Mouse (Mus musculus): ENCODE measurements around the gene Slc27a4. TPM values are rescaled to one million over a fixed set of nuclear protein-coding genes. Genes with fewer than 3 reads are reported as not detected.

Gene Slc27a4
- total RNA-seq (2012; rRNA removed) (7.9 and 10.9 TPM in 2 replicates), polyA plus RNA-seq (2012; ENCODE audit: insufficient read depth in 1 of 2, insufficient read length in 2 of 2, low read depth in 1 of 2, low replicate concordance in 2 of 2, missing spikeins in 1 of 2) (10 to 100 TPM in 1 of 2 experiments, not detected in 1; 14.9 TPM)

DNA sequence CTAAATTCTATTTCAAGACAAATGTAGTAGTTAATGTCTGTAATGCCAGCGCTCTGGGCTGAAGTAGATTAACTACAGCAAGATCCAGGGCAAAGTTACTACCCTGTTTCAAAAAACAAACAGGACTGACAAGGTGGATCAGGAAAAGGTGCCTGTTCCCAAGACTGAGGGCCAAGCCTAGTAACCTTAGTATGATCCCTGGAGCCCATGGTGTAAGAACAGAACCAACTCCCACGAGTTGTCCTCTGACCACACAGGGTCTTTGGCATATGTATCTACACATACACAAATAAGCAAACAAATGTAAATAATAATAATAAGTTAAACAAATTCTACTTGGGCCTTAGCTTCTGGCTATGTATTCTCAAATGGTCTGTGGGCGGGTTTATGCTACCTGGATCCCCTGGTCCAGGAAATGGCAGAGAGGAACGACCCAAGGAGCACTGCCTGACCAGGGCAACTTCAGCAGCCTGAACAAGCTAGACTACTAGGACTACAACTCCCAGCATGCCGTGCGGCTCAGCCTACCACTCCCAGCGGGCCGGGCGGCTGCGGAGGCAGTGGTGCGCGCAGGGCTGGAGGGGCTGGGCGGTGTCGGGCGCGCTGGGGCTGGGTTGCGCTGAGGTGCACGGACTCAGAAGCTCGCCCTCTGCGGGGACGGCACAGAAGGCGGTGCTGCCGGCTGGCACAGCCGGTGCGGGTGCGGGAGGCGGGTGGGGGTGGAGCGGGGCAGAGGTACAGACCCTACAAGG lies at the start of gene Slc27a4:
Gene Slc27a4, plus strand, starts transcription at position 560 of the 752 bp plus-strand sequence.
- Histone ChIP-seq H3K27me3 (ENCODE audit: control insufficient read depth in 1 of 2, insufficient read depth in 2 of 2, low read length in 2 of 2) (no peaks in the 10 kb centered on the region), H3K9me3 (replicated peaks; ENCODE audit: insufficient read depth, low read length) (no peaks in the 10 kb centered on the region), H3K36me3 (ENCODE audit: control insufficient read depth in 1 of 2, insufficient read depth in 2 of 2, low read length in 2 of 2) (no peaks in the 10 kb centered on the region; a peak in 1 of 4 replicates), H3K4me1 (ENCODE audit: control insufficient read depth in 1 of 2, insufficient read depth in 2 of 2, low read length in 2 of 2) (peaks cover 3 to 7% of the 10 kb centered on the region in 2 experiments; a peak in 2 of 4 replicates), H3K9ac (ENCODE audit: control insufficient read depth, low read depth, low read length, poor library complexity, severe bottlenecking) (peak within 1 kb of the TSS; percentile 73), H3K79me2 (ENCODE audit: control insufficient read depth, insufficient read depth, low read length, poor library complexity) (0 out of 2 replicates have a peak, but pooled peaks cover 1% of the 10 kb centered on the region), H3K4me3 (ENCODE audit: control insufficient read depth in 1 of 2, insufficient read depth in 1 of 2, low read depth in 2 of 2, low read length in 2 of 2) (peak within 1 kb of the TSS; percentile 68 to 70), H3K27ac (ENCODE audit: control insufficient read depth, low read depth, low read length) (no peak within 1 kb of the TSS)
- no peak for TF ChIP-seq ZNF384 (IDR thresholded peaks at IDR 0.05; ENCODE audit: low read depth, low read length)
- no peak for TF ChIP-seq E2F4 (IDR thresholded peaks at IDR 0.05; ENCODE audit: borderline replicate concordance, low read depth, low read length)
- no peak for TF ChIP-seq TBP (IDR thresholded peaks at IDR 0.05; ENCODE audit: low read depth, low read length)
- TF ChIP-seq HCFC1 (IDR thresholded peaks at IDR 0.05; ENCODE audit: low read depth, low read length): peak; percentile 100
- TF ChIP-seq JUND (IDR thresholded peaks at IDR 0.05; ENCODE audit: low read depth, low read length): no peak
- no peak for TF ChIP-seq UBTF (IDR thresholded peaks at IDR 0.05; ENCODE audit: borderline replicate concordance, insufficient read depth, low read depth, low read length)
- TF ChIP-seq MYC (IDR thresholded peaks at IDR 0.05; ENCODE audit: low read depth, low read length): no peak
- TF ChIP-seq MXI1 (IDR thresholded peaks at IDR 0.05; ENCODE audit: low read depth, low read length): peak; percentile 71
- TF ChIP-seq NRF1 (IDR thresholded peaks at IDR 0.05; ENCODE audit: insufficient read depth, low read depth, low read length, poor library complexity, severe bottlenecking): peak; percentile 73
- TF ChIP-seq CTCF (IDR thresholded peaks at IDR 0.05 in 2 of 3, conservative IDR thresholded peaks at IDR 0.05 in 1 of 3; ENCODE audit: control insufficient read depth in 1 of 3, insufficient read depth in 1 of 3, low read depth in 2 of 3, low read length in 3 of 3, poor library complexity in 1 of 3, severe bottlenecking in 1 of 3): no peak
- peak; percentile 89; the same call in 1 of the 2 replicates for TF ChIP-seq KAT2A (conservative IDR thresholded peaks at IDR 0.05; ENCODE audit: low read depth, low read length)
- no peak for TF ChIP-seq CHD2 (IDR thresholded peaks at IDR 0.05; ENCODE audit: low read length)
- peak; percentile 34; the same call in 1 of the 2 replicates for TF ChIP-seq TCF12 (IDR thresholded peaks at IDR 0.05; ENCODE audit: low read depth, low read length)
- no peak for TF ChIP-seq MAX (IDR thresholded peaks at IDR 0.05; ENCODE audit: low read length)
- peak; percentile 72 for TF ChIP-seq SIN3A (IDR thresholded peaks at IDR 0.05; ENCODE audit: low read length)
- peak; percentile 50; the same call in 1 of the 2 replicates for TF ChIP-seq ELF1 (IDR thresholded peaks at IDR 0.05; ENCODE audit: low read depth, low read length)
- TF ChIP-seq MAZ (IDR thresholded peaks at IDR 0.05; ENCODE audit: low read depth, low read length): peak; percentile 77; the same call in 1 of the 2 replicates
- no peak for TF ChIP-seq EP300 (IDR thresholded peaks at IDR 0.05; ENCODE audit: low read depth in 1 of 2, low read length in 2 of 2)
- TF ChIP-seq ZC3H11A (IDR thresholded peaks at IDR 0.05; ENCODE audit: low read depth, low read length): no peak
- no peak for TF ChIP-seq CHD1 (IDR thresholded peaks at IDR 0.05; ENCODE audit: low read depth, low read length)
- peak; percentile 31; the same call in 1 of the 2 replicates for TF ChIP-seq ZMIZ1 (IDR thresholded peaks at IDR 0.05; ENCODE audit: low read depth, low read length)
- TF ChIP-seq RAD21 (IDR thresholded peaks at IDR 0.05; ENCODE audit: low read depth, low read length): no peak
- TF ChIP-seq BHLHE40 (IDR thresholded peaks at IDR 0.05; ENCODE audit: borderline replicate concordance, low read depth, low read length): no peak
- peak; percentile 62 for TF ChIP-seq NELFE (IDR thresholded peaks at IDR 0.05; ENCODE audit: low read depth, low read length)
- TF ChIP-seq ETS1 (IDR thresholded peaks at IDR 0.05; ENCODE audit: low read depth, low read length): no peak
- TF ChIP-seq TAL1 (IDR thresholded peaks at IDR 0.05; ENCODE audit: low read length): no peak
- TF ChIP-seq POLR2A (IDR thresholded peaks at IDR 0.05; ENCODE audit: control insufficient read depth in 1 of 2, insufficient read depth in 1 of 2, low read depth in 1 of 2, low read length in 2 of 2, poor library complexity in 1 of 2): peak; percentile 69 to 73; a peak in 2 of 4 replicates
- no peak for TF ChIP-seq USF2 (IDR thresholded peaks at IDR 0.05; ENCODE audit: borderline replicate concordance in 1 of 2, insufficient read depth in 1 of 2, low read depth in 1 of 2, low read length in 2 of 2)
- 0 out of 2 replicates have a peak, but pooled peaks have one; percentile 29 for TF ChIP-seq USF1 (IDR thresholded peaks at IDR 0.05; ENCODE audit: low read depth, low read length)
- peak; percentile 92 for DNase-seq (ENCODE audit: low read depth, low spot score)

All from MEL (cell line).